Mouse (Mus musculus): ENCODE measurements at regions not wholly inside any gene's neighbourhood (a gene's known extent, or its start where the extent isn't known, plus 50 kb on each side); places are given as distances from the start of the nearest gene placed in this dataset.
A peak's percentile ranks its signal among the peaks of the same experiment; 100 is the strongest.
"Not testable (repeated sequence)": the region's sequence is repeated elsewhere in the genome, so short reads cannot be mapped to it uniquely, and the experiment has no call there.

- DNase-seq (ENCODE audit: extremely low read depth, insufficient read length, low spot score) = not testable (repeated sequence)
Measured at GRCm38 (mm10) chr3:59563486-59564006, 166.0 kb upstream of the Gm5538 start.

GRCm38 (mm10) chr3:59542621-59543020 lies 187.0 kb upstream of the Gm5538 start:
- no peak for DNase-seq (ENCODE audit: extremely low read depth, insufficient read length, low spot score)

GRCm38 (mm10) chr3:59540547-59540946 lies 189.0 kb upstream of the Gm5538 start:
- DNase-seq (ENCODE audit: extremely low read depth, insufficient read length, low spot score) = not testable (repeated sequence)

DNA sequence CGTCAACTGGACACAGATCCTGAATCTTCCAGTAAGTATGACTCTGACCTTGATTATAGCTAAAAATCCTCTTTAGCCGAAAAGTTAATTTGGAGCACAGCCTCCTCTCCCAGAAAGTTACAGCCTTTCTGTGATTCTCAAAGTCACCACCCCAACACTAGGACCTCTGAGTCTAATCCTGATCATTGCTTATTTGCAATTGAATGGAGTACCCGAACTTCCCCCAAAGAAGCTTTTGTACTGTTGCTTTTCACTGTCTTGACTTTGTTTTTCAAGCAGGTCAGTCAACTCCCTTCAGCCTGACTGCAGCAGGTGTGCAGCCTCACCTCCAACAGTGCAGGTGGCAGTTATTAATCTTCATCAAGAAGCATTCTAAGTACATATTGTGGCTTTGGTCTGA lies 189.7 kb upstream of the Gm5538 start:
- not testable (repeated sequence) for DNase-seq (ENCODE audit: extremely low read depth, insufficient read length, low spot score)

- DNase-seq (ENCODE audit: extremely low read depth, insufficient read length, low spot score) = no peak
Measured at GRCm38 (mm10) chr3:59531311-59531834, 187.2 kb upstream of the Igsf10 start.

- DNase-seq (ENCODE audit: extremely low read depth, insufficient read length, low spot score) = peak; percentile 1
Measured at GRCm38 (mm10) chr3:59530592-59531310, 186.6 kb upstream of the Igsf10 start.

- no peak for DNase-seq (ENCODE audit: extremely low read depth, insufficient read length, low spot score)
Measured at GRCm38 (mm10) chr3:59520766-59521165, 176.6 kb upstream of the Igsf10 start.

GRCm38 (mm10) chr3:59478095-59478494 lies 133.9 kb upstream of the Igsf10 start:
- no peak for DNase-seq (ENCODE audit: extremely low read depth, insufficient read length, low spot score)

DNA sequence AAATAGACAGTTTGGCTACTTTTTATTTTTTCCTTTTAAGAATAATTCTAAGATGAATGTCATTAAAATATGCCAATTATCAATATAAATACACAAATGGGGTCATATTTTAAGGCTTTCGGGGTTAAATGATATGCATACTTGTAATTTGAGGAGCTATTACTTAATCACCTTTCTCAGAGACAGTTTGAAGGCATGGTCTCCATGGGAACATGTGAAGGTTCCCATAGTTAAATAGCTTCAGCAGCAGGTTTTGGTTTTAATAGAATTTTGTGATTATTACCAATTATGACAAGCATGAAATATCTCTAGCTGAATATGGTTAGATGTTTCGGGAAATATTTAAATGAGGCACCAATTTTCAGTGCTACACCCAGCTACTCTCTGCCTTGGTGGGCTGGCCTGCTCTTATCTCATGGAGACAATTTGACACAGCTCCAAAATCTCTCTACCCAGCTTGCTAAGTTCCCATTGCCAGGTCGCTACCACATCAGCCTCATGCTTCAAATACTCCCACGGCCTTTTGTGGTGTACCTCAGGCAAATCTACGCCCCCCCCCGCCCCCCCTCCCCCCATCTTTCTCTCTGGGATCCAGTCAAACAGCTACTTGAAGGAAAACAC lies 133.4 kb upstream of the Igsf10 start:
- DNase-seq (ENCODE audit: extremely low read depth, insufficient read length, low spot score) = no peak

DNA sequence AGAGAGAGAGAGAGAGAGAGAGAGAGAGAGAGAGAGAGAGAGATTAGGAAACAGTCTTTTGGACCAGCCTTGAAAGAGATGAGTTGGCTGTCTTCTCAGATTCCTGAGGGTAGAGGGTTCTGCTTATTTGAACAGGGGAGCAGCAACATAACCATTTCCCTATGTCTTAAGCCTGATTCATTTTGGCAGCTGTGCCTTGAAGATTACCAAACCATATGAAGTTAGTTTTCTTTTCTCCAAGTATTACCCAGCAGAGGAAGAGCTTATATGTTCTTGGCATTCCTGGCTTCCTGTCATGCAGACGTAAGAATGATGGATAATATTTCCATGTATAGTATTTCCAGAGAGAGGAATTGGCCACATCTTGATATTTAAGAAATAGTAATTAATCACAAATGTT lies 124.8 kb upstream of the Igsf10 start:
- no peak for DNase-seq (ENCODE audit: extremely low read depth, insufficient read length, low spot score)

DNA sequence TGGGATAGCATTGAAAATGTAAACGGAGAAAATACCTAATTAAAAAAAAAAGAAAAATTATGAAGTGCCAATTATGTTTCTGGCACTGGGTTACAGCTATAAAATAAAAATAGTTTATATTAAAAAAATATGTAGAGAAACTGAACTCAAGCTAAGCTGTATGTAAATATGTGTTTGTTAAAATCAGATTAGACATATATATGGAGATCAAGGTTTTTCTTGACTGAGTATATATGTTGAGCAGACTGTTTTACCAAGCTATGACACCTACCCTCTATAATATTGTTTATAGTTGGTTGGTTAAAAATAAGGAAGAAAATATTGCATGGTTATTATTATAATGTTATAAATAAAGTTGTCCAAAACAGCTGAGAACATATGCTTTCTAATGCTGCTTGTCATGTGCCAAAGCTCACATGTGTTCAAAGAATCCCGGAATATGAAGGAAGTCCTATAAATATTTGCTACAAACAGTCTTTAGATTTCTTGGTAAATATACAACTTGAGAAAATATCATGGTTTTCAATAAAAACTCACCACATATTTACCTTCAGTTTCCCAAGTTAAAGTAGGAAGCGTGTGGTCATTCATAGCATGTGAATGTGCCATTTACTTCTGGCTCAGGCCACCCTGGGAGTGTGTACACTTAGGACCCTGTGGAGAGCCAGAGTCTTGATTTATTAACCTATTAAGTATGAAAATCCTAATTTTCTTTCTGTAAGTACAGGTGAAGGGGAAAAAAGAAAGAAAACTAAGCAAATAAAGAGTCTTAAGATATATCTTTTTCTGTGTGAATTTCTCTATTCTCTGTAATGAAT lies 118.4 kb upstream of the Igsf10 start:
- DNase-seq (ENCODE audit: extremely low read depth, insufficient read length, low spot score) = no peak

DNA sequence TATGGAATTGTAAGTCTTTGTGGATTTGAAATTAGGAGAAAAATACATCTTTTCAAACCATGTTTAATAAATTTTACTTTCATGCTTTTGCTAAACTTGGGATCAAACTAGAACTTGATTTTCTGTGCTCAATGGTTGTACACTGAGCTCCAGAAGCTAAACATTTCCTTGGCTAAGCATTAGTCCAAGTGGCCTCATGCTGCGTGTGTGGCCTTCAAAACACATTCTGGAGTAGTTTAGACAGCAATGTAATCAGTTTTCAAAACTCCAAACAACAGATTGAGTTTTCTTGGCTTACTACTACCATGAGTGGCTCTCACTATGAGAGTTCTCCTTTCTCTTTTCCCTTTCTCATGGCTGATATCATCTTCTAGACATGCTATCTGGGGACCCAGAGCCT lies 112.7 kb upstream of the Igsf10 start:
- DNase-seq (ENCODE audit: extremely low read depth, insufficient read length, low spot score) = no peak

DNA sequence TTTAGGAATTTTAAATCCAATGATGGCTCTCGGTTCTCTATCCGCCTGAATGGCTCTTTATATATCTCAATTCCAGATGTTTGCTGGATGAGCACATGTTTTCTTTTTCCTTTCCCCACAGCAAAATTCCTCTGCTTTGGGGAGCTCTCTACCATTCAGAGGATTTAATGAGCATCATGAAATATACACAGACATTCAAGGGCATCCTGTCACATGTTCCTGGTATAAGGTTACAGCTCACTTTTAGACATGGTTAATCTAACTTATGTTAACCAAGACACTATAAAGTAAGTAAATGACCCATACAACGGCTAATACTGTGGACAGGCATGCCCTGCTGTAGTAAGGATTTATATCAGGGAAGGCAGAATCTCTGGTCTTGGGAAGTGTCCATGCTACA lies 106.9 kb upstream of the Igsf10 start:
- DNase-seq (ENCODE audit: extremely low read depth, insufficient read length, low spot score) = no peak

GRCm38 (mm10) chr3:59423621-59424020 lies 79.4 kb upstream of the Igsf10 start:
- DNase-seq (ENCODE audit: extremely low read depth, insufficient read length, low spot score) = no peak

- no peak for DNase-seq (ENCODE audit: extremely low read depth, insufficient read length, low spot score)
Measured at GRCm38 (mm10) chr3:59409131-59409530, 64.9 kb upstream of the Igsf10 start.

DNA sequence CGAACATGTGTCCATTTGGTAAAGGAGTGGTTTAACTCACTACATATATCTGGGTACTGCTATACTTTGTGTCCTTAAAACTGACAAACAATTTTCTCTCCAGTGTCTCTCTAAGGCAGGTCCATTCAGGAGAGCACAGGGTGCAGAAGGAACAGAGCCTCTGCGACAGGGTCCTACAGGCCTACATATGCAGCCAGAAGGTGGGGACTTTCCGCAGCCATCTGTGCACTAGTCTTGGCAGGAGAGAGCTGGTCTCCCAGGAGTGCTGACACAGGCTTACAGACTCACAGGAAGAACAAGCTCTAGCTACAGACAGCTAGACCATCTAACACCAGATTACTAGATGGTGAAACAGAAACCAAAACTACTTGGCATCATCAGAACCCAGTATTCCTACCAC lies 61.8 kb upstream of the Igsf10 start:
- DNase-seq (ENCODE audit: extremely low read depth, insufficient read length, low spot score) = no peak

GRCm38 (mm10) chr3:59401856-59402255 lies 57.7 kb upstream of the Igsf10 start:
- no peak for DNase-seq (ENCODE audit: extremely low read depth, insufficient read length, low spot score)

DNA sequence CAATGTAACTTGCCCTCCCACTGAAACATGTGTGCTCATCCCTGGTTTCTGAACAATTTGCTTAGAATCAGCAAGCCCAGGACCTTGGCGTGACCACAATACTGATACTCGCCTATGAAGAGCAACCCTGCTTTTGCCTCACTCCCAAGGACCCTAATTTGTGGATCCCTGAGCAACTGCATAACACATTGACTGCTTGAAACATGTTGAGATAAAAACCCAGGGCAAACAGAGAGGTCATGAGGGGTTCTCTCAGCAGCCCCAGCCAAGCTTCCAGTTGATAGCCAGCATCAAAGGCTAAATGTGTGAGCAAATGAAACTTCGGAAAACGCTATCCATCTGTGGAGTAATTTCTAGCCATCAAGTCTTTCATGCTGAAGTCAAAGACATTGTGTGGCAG lies 57.2 kb upstream of the Igsf10 start:
- no peak for DNase-seq (ENCODE audit: extremely low read depth, insufficient read length, low spot score)
